In the genomic region with DNA sequence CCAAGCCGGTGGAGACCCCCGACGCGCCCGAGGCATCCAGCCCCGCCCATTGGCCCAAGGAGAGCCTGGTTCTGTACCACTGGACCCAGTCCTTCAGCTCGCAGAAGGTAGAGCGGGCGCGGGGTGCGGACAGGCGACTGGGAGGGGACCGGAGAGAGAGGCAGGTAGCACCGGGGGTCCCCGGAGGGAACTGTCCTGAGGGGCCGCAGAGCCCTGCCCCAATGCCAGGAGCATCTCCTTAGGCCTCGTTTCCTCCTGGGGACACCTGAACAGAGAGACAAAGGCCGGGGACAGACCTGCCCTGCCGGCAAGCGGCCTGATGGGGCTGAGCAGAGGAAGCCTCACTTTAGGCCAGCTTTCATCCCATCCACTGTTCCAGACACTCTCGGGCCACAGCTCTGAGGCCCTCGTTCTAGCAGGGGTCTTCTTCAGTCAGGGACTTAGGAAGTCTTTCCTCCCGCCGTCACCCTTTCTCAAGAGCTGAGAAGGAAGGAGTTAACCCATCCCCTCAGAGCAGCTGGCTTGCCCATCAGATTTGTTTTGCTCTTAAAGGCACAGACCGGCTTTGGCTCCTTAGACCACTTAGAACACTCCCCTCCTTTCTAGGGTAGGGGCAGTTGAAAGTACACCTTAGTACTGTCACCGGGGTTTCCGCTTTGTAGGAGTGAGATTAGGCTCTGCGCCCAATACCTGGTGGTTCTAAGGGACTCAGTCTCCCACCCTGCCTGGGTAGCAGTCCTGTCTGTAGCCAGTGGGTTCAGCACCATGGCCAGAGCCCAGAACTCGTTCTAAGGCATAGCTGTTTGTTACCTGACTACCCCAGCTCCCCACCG, we compare ENCODE assay signal across 8 mouse cellular contexts. TPM values are rescaled to one million over a fixed set of nuclear protein-coding genes. Genes with fewer than 3 reads are reported as not detected.
DNase-seq lines count a peak whose midpoint lies in the region; ATAC-seq and TF ChIP-seq lines count a peak whose summit lies in the region.
"Had no signal": no experiment of that assay in that cellular context is flagged by ENCODE, and none has a peak within 500 bp of the region (broad histone marks: within the 10 kb centered on the region; RNA-seq: fewer than 3 reads in every experiment).

No protein-coding gene starts in this region.

- H3K36me3 ChIP-seq in heart, embryonic 14.5 days (ENCODE audit: control insufficient read depth, insufficient read depth, low read length): no peaks in the 10 kb centered on the region
- peaks cover 5% of the 10 kb centered on the region; the same call in 1 of the 2 replicates for H3K36me3 ChIP-seq in midbrain, postnatal 0 days (ENCODE audit: insufficient read depth, low read length)

- H3K27me3 ChIP-seq in heart, embryonic 14.5 days (ENCODE audit: control insufficient read depth, insufficient read depth, low read length): peaks cover 27% of the 10 kb centered on the region
- no peaks in the 10 kb centered on the region for H3K27me3 ChIP-seq in midbrain, postnatal 0 days (ENCODE audit: insufficient read depth, low read length)

- H3K4me2 ChIP-seq in heart, embryonic 14.5 days (ENCODE audit: low read length): peak overlapping the region; percentile 44
- H3K4me2 ChIP-seq in midbrain, postnatal 0 days (ENCODE audit: low read depth, low read length, poor library complexity, severe bottlenecking): peak overlapping the region; percentile 87

- H3K9me3 ChIP-seq in heart, embryonic 14.5 days (ENCODE audit: control insufficient read depth, low read length): no peaks in the 10 kb centered on the region
- H3K9me3 ChIP-seq in midbrain, postnatal 0 days (ENCODE audit: low read length): no peaks in the 10 kb centered on the region

- H3K4me3 ChIP-seq in heart, embryonic 14.5 days (ENCODE audit: control insufficient read depth in 1 of 2, insufficient read depth in 1 of 2, low read depth in 1 of 2, low read length in 2 of 2): 0 out of 4 replicates have a peak overlapping the region, but pooled peaks of 1 of the 2 experiments have one; percentile 9
- H3K4me3 ChIP-seq in midbrain, postnatal 0 days (ENCODE audit: low read depth, low read length): peak overlapping the region; percentile 60

- no peak for ATAC-seq in heart, embryonic 14.5 days (ENCODE audit: insufficient number of reproducible peaks, insufficient read depth, low FRiP score, low read depth)
- ATAC-seq in midbrain, postnatal 0 days (ENCODE audit: low FRiP score): peak; percentile 47

- peaks cover 0 to 5% of the 10 kb centered on the region in 2 experiments; a peak in 2 of 4 replicates for H3K4me1 ChIP-seq in heart, embryonic 14.5 days (ENCODE audit: control insufficient read depth in 2 of 2, insufficient read depth in 2 of 2, low read length in 2 of 2)
- H3K4me1 ChIP-seq in midbrain, postnatal 0 days (ENCODE audit: insufficient read depth, low read length): peaks cover 24% of the 10 kb centered on the region; the same call in 1 of the 2 replicates

- no peak for TF ChIP-seq CTCF in midbrain, postnatal 0 days (IDR thresholded peaks at IDR 0.05)

- DNase-seq in urinary bladder, postnatal 14 days (ENCODE audit: low spot score): peak; percentile 40
- DNase-seq in urinary bladder, postnatal 4 days (ENCODE audit: low spot score in 2 of 2): no peak
- DNase-seq in cerebellum, postnatal 10 days: peak; percentile 65 to 76
- DNase-seq in kidney, postnatal 4 days: peak; percentile 87 to 88
- DNase-seq in midbrain, postnatal 0 days (ENCODE audit: low spot score): peak; percentile 72
- DNase-seq in gastrocnemius, adult 18-20 months (ENCODE audit: low spot score): no peak

- H3K9ac ChIP-seq in heart, embryonic 14.5 days (ENCODE audit: low read length): no peak overlapping the region
- peak overlapping the region; percentile 95 for H3K9ac ChIP-seq in midbrain, postnatal 0 days (replicated peaks; ENCODE audit: low read length, poor library complexity, severe bottlenecking)

- WGBS in heart, embryonic 14.5 days: 2% methylated on average over 30 of the region's 30 CpGs
- 1% methylated on average over 30 of the region's 30 CpGs for WGBS in midbrain, postnatal 0 days

- no peak overlapping the region for H3K27ac ChIP-seq in heart, embryonic 14.5 days (replicated peaks in 1 of 2; ENCODE audit: control insufficient read depth in 1 of 2, insufficient read depth in 1 of 2, low read depth in 2 of 2, low read length in 2 of 2)
- H3K27ac ChIP-seq in midbrain, postnatal 0 days (ENCODE audit: low read depth, low read length): peak overlapping the region; percentile 90

RNA-seq across cellular contexts. Expression of a gene that starts 0.6 kb away (rescaled TPM):
- 0.39 and 0.54 TPM in 2 replicates for polyA plus RNA-seq in heart, embryonic 14.5 days (2014; fragmentation: Nextera tagmentation; extraction: Ambion mirVana)
- 150 and 182 TPM in 2 replicates for total RNA-seq in midbrain, postnatal 0 days (2014; rRNA removed)
- 147 and 155 TPM in 2 replicates for polyA plus RNA-seq in midbrain, postnatal 0 days (2015; fragmentation: Nextera tagmentation; extraction: Ambion mirVana)
- under 1 TPM in 1 of 2 experiments, not detected in 1; 0.21 TPM for total RNA-seq in gastrocnemius, adult 18-20 months (2021)
- total RNA-seq: heart, adult 18-20 months had no signal

RNA-seq across cellular contexts. Expression of a gene that starts 14.3 kb away (rescaled TPM):
- polyA plus RNA-seq in heart, embryonic 14.5 days (2014; fragmentation: Nextera tagmentation; extraction: Ambion mirVana): 52.6 and 56.8 TPM in 2 replicates
- 27.6 and 29.9 TPM in 2 replicates for total RNA-seq in midbrain, postnatal 0 days (2014; rRNA removed)
- polyA plus RNA-seq in midbrain, postnatal 0 days (2015; fragmentation: Nextera tagmentation; extraction: Ambion mirVana): 63.8 and 64.7 TPM in 2 replicates
- 10 to 100 TPM; 31.4 to 38.1 TPM for total RNA-seq in gastrocnemius, adult 18-20 months (2021)

RNA-seq across cellular contexts. Expression of a gene that starts 33.6 kb away (rescaled TPM):
- 13.8 and 14.0 TPM in 2 replicates for polyA plus RNA-seq in heart, embryonic 14.5 days (2014; fragmentation: Nextera tagmentation; extraction: Ambion mirVana)
- total RNA-seq in midbrain, postnatal 0 days (2014; rRNA removed): 24.5 and 29.9 TPM in 2 replicates
- polyA plus RNA-seq in midbrain, postnatal 0 days (2015; fragmentation: Nextera tagmentation; extraction: Ambion mirVana): 15.3 and 15.4 TPM in 2 replicates
- 10 to 100 TPM; 76.5 TPM for total RNA-seq in gastrocnemius, adult 18-20 months (2021)

RNA-seq across cellular contexts. Expression of a gene that starts 41.0 kb away (rescaled TPM):
- 25.5 and 29.4 TPM in 2 replicates for polyA plus RNA-seq in heart, embryonic 14.5 days (2014; fragmentation: Nextera tagmentation; extraction: Ambion mirVana)
- total RNA-seq in midbrain, postnatal 0 days (2014; rRNA removed): 2.3 and 3.5 TPM in 2 replicates
- 1.5 and 2.2 TPM in 2 replicates for polyA plus RNA-seq in midbrain, postnatal 0 days (2015; fragmentation: Nextera tagmentation; extraction: Ambion mirVana)
- total RNA-seq in gastrocnemius, adult 18-20 months (2021): 100 to 1,000 TPM; 401 to 487 TPM

RNA-seq across cellular contexts. Expression of a gene that starts 53.3 kb away (rescaled TPM):
- not detected in 2 replicates for polyA plus RNA-seq in heart, embryonic 14.5 days (2014; fragmentation: Nextera tagmentation; extraction: Ambion mirVana)
- 0.38 TPM in 2 replicates for total RNA-seq in midbrain, postnatal 0 days (2014; rRNA removed)
- 0.21 and 0.70 TPM in 2 replicates for polyA plus RNA-seq in midbrain, postnatal 0 days (2015; fragmentation: Nextera tagmentation; extraction: Ambion mirVana)
- not detected for total RNA-seq in gastrocnemius, adult 18-20 months (2021)
- total RNA-seq: heart, adult 18-20 months had no signal

Comparison
In these comparisons a context has a peak if more than half of its experiments do, and no peak if none do; other contexts are left out.
1. DNase-seq: peak in urinary bladder, postnatal 14 days (single experiment), cerebellum, postnatal 10 days (2 of 2), kidney, postnatal 4 days (2 of 2) and midbrain, postnatal 0 days (single experiment); none in urinary bladder, postnatal 4 days (0 of 2) and gastrocnemius, adult 18-20 months (single experiment).
2. RNA of a gene that starts 0.6 kb away (total RNA-seq): 150 to 182 TPM in midbrain, postnatal 0 days; 0.21 TPM in gastrocnemius, adult 18-20 months; every median in the first group is over 100 times any median in the second.